Mouse (Mus musculus) stomach, postnatal 0 days (tissue): ENCODE results near the gene Atxn10.

Source experiments
- CTCF ChIP-seq: IDR thresholded peaks from 2 replicates; pipeline ENCODE4 v1.5.1; 2016; ENCODE audit warnings: antibody characterized with exemption, low read depth, mild to moderate bottlenecking, moderate library complexity
- EP300 ChIP-seq: optimal IDR thresholded peaks from 2 replicates; pipeline ENCODE3; 2016; ENCODE audit warnings: antibody characterized with exemption

DNA sequence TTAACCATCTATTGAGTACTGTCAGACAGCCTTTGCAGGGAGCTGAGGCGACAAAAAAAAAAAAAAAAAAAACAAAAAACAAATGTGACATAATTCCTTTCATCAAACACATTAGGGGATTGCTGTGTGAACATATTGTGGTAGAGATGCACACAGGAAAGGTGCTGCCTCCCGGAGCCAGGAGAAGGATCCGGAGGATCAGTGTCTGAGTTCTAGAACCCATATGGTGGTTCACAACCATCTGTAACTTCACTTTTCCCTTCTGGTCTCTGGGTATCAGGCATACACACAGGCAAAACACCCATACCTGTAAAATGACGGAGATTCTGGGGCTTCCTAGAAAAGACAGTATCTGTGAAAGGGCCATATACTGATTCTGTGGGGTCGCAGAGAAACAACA is 1.9 kb downstream of the Atxn10 start:
- no peak for TF ChIP-seq EP300
- no peak for TF ChIP-seq CTCF
